19 mouse cellular contexts compared by ENCODE assay signal in the genomic region with DNA sequence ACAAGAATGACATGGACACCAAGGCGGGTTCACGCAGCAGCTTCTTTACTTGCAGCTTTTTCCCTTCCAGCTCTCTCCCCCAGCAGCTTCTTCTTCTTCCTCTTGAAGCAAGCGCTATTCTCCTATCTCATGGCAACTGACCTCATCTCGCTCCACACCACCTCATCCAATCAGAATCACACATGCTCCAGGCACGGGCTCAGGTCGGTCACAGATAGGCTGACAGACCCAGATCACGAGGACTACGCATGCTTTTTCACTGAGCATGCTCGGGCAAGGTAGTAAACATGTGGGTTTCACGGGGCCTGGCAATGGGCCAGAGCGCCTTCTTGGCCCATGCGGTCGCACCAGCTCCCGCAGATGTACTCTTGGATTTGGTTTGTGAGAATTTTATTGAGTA.
"Had no signal": no experiment of that assay in that cellular context is flagged by ENCODE, and none has a peak within 500 bp of the region (broad histone marks: within the 10 kb centered on the region; RNA-seq: fewer than 3 reads in every experiment).

No protein-coding gene starts in this region.

- H3K9ac ChIP-seq: lung, embryonic 14.5 days; midbrain, embryonic 12.5 days; neural tube, embryonic 13.5 days; neural tube, embryonic 15.5 days had no signal

- H3K9me3 ChIP-seq: midbrain, embryonic 12.5 days; neural tube, embryonic 15.5 days had no signal

- H3K27me3 ChIP-seq: midbrain, embryonic 12.5 days; neural tube, embryonic 13.5 days; neural tube, embryonic 15.5 days had no signal

- H3K36me3 ChIP-seq: midbrain, embryonic 10.5 days; midbrain, embryonic 12.5 days; neural tube, embryonic 13.5 days; neural tube, embryonic 15.5 days had no signal

- H3K4me1 ChIP-seq: midbrain, embryonic 10.5 days; midbrain, embryonic 12.5 days; neural tube, embryonic 13.5 days; neural tube, embryonic 15.5 days had no signal

- H3K4me3 ChIP-seq: midbrain, embryonic 10.5 days; midbrain, embryonic 12.5 days; myocyte; neural tube, embryonic 13.5 days; neural tube, embryonic 15.5 days had no signal

- DNase-seq: lung, adult 18-20 months; lung, embryonic 14.5 days; lung, postnatal 10 days; lung, postnatal 4 days; midbrain, embryonic 14.5 days; retina, postnatal 1 day; right cerebral cortex, adult 18-20 months; right cerebral cortex, postnatal 25 days; right cerebral cortex, postnatal 4 days; spleen, adult 18-20 months; thymus, adult 18-20 months; thymus, postnatal 25 days; thymus, postnatal 4 days had no signal

- ATAC-seq: midbrain, embryonic 16.5 days had no signal

- H3K27ac ChIP-seq: midbrain, embryonic 10.5 days; midbrain, embryonic 12.5 days; neural tube, embryonic 13.5 days; neural tube, embryonic 15.5 days had no signal

- H3K4me2 ChIP-seq: lung, embryonic 14.5 days; midbrain, embryonic 12.5 days; neural tube, embryonic 13.5 days; neural tube, embryonic 15.5 days had no signal
